Mouse (Mus musculus) embryonic facial prominence, embryonic 11.5 days (tissue): ENCODE results near the gene Sat2. TPM values are rescaled to one million over a fixed set of nuclear protein-coding genes. Genes with fewer than 3 reads are reported as not detected.

Experiments
- ATAC-seq: fragments of 200-750 bp; cut with Nextera tagmentation; replicated peaks from 2 replicates; pipeline ENCODE4 v1.8.0; 2017; ENCODE audit warnings: low read depth; ENCODE audit not compliant: insufficient number of reproducible peaks, low FRiP score, low TSS enrichment
- DNase-seq: peaks from one replicate; pipeline ENCODE4 v3.0.0-alpha.2; 2015; ENCODE audit warnings: low spot score
- H3K27ac ChIP-seq: fragments of 300-500 bp; sonication (generic); replicated peaks from 2 replicates; pipeline ENCODE4 v1.5.1; 2014; ENCODE audit warnings: mild to moderate bottlenecking, low read depth, low read length, control low read depth
- H3K27me3 ChIP-seq: fragments of 300-500 bp; sonication (generic); 2 replicates; pipeline ENCODE4 v1.6.1; 2014; ENCODE audit warnings: mild to moderate bottlenecking, low read length, moderate library complexity, mixed read lengths; ENCODE audit not compliant: control insufficient read depth, insufficient read depth
- H3K36me3 ChIP-seq: fragments of 300-500 bp; sonication (generic); replicated peaks from 2 replicates; pipeline ENCODE4 v1.6.1; 2014; ENCODE audit warnings: low read depth, mild to moderate bottlenecking, low read length, moderate library complexity, mixed read lengths; ENCODE audit not compliant: control insufficient read depth, insufficient read depth
- H3K4me1 ChIP-seq: fragments of 300-500 bp; sonication (generic); 2 replicates; pipeline ENCODE4 v1.6.1; 2014; ENCODE audit warnings: low read length, mixed read lengths; ENCODE audit not compliant: control insufficient read depth, insufficient read depth
- H3K4me2 ChIP-seq: fragments of 300-500 bp; sonication (generic); 2 replicates; pipeline ENCODE4 v1.6.1; 2014; ENCODE audit warnings: low read depth, mild to moderate bottlenecking, control low read depth, low read length, moderate library complexity
- H3K4me3 ChIP-seq: fragments of 300-500 bp; sonication (generic); 2 replicates; pipeline ENCODE4 v1.5.1; 2014; ENCODE audit warnings: low read depth, low read length, control low read depth
- H3K9ac ChIP-seq: fragments of 300-500 bp; sonication (generic); replicated peaks from 2 replicates; pipeline ENCODE4 v1.6.1; 2014; ENCODE audit warnings: mild to moderate bottlenecking, control low read depth, low read length
- H3K9me3 ChIP-seq: fragments of 300-500 bp; sonication (generic); replicated peaks from 2 replicates; pipeline ENCODE4 v1.6.1; 2016; ENCODE audit warnings: mild to moderate bottlenecking, low read length, inconsistent platforms, mixed read lengths; ENCODE audit not compliant: control insufficient read depth
- WGBS: fragments of 180-500 bp; shearing (Covaris S2); extraction: QIAGEN DNeasy Blood & Tissue Kit; methylation state at CpG from one replicate; pipeline ENCODE4 v1.1.7; 2014; 5-methylcytosine and 5-hydroxymethylcytosine counted together
- polyA plus RNA-seq: library from polyadenylated mRNA; unstranded; fragments of >200 nt; fragmentation: Nextera tagmentation; extraction: Ambion mirVana; gene quantifications from 2 replicates; pipeline ENCODE4 v1.2.1, GENCODE M21; 2014

Sat2 gene
- polyA plus RNA-seq, 1 experiment from 2014 or later, result 15.0 TPM

DNA sequence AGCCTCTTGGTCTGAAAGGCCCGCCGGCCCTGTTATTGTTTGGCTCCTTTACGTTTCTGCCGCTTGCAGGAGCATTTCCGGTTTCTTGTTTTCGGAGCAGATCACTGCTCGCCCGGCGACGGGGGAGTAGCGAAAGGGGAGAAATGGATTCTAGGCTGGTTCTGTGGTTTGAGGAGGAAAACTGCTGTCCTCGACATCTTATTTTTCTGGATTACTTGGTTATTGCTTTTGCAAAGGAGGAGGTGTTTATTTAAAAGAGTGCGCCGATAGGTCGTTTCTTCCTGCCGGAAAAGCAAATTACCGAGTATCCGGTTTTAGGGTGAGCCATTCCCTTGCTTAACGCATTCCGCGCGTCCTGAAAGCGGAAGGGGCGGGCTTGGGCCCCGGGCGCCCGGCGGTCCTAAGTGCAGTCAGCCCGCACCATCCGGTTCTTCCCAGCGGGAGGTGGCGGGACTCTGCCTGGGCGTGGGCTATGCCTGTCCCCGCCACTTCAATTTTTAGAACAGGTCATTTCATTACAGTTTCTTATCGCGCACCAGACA is 40.6 kb upstream of the Sat2 start:
- WGBS, result 0% methylated on average over 36 of the region's 36 CpGs

DNA sequence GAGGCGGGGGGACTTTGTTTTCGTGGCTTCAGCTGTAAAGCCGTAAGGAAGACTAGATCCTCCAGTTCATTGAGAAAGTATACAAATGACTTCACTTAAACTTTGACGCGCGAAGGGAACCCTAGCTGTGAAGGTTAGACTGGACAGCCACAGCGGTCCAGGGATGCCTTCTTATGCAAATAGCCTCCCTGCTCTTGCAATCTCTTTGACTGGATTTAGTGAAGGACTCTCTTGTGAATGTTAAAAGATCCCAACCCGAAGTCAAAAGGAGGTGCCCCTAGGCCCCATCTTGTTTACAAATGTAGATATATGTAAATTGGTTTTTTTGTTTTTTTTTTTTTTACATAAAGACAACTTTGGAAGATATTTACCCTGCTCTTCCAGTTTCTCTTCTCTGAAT is 40.0 kb upstream of the Sat2 start:
- peaks cover 7% of the 10 kb centered on the region for H3K4me1 ChIP-seq
- ATAC-seq (no peak), DNase-seq (peak; percentile 18)

More for the DNA sequence above, 40.6 kb upstream of the Sat2 start:
- ATAC-seq, result peak; percentile 74
- no peaks in the 10 kb centered on the region for H3K36me3 ChIP-seq
- H3K27me3 ChIP-seq, result no peaks in the 10 kb centered on the region
- H3K9me3 ChIP-seq, result no peaks in the 10 kb centered on the region
- peak overlapping the region; percentile 69 for H3K4me2 ChIP-seq
- H3K4me1 ChIP-seq, result peaks cover 7% of the 10 kb centered on the region
- H3K27ac ChIP-seq, result peak overlapping the region; percentile 80
- H3K4me3 ChIP-seq, result peak overlapping the region; percentile 65
- peak; percentile 98 for DNase-seq
- peak overlapping the region; percentile 84 for H3K9ac ChIP-seq

DNA sequence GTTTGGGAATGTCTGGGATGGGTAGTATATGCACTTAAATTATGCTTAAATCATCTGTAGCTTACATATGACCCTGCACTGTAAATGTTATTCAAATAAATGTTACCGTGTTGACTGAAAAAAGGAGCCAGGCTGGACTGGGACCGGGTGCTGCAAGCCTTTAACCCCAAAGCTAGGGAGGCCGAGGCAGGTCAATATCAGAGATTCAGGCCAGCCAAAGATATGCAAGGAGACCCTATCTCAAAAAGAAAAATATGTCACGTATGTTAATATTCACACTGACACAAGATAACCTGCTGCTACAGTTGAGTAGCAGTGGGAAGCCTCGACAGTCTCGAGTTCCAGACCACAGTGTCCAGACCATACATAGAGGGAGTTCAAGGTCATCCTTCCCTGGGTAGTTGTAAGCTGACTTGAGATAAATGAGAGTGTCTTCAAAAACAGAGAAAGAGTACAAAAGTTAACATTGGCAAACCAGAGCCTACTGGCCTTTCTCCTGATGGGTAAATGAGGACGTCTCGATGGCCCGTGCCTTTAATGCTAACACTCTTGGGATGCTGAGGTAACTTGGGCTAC is 39.5 kb upstream of the Sat2 start:
- H3K36me3 ChIP-seq, result no peaks in the 10 kb centered on the region
- DNase-seq, result no peak
- H3K27ac ChIP-seq, result no peak overlapping the region
- no peak overlapping the region for H3K9ac ChIP-seq
- no peaks in the 10 kb centered on the region for H3K9me3 ChIP-seq
- WGBS, result 64% methylated on average over 9 of the region's 9 CpGs
- peak overlapping the region; percentile 65 for H3K4me3 ChIP-seq
- no peaks in the 10 kb centered on the region for H3K27me3 ChIP-seq
- 0 out of 2 replicates have a peak overlapping the region, but pooled peaks have one; percentile 2 for H3K4me2 ChIP-seq
- no peak for ATAC-seq
- peaks cover 7% of the 10 kb centered on the region for H3K4me1 ChIP-seq

More for the DNA sequence above, 40.0 kb upstream of the Sat2 start:
- under 1% methylated on average over 8 of the region's 8 CpGs for WGBS
- H3K9me3 ChIP-seq, result no peaks in the 10 kb centered on the region
- H3K4me3 ChIP-seq, result peak overlapping the region; percentile 65
- H3K27me3 ChIP-seq, result no peaks in the 10 kb centered on the region
- peak overlapping the region; percentile 69 for H3K4me2 ChIP-seq
- H3K9ac ChIP-seq, result peak overlapping the region; percentile 84
- no peaks in the 10 kb centered on the region for H3K36me3 ChIP-seq
- 0 out of 2 replicates have a peak overlapping the region, but pooled peaks have one; percentile 9 for H3K27ac ChIP-seq

DNA sequence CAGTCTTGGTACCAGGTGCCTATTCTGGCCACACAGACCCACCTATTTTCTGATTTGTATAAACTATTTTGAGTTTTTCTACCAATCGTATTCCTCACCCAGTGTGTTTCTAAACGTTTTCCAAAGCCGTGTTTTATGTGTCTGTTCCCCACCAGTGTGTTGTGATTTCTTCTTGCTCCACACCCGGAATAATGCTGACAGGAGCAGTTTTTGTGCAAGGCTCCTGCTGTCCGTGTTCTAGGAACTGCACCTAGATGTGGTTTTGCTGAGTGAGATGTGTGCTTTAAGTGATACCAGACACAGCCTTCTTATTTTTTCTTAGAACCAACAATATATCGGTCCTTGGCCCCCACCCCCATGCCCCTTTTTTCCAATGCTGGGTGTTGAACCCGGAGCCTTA is 37.8 kb upstream of the Sat2 start:
- Histone ChIP-seq H3K9ac (no peak overlapping the region), H3K4me1 (no peaks in the 10 kb centered on the region), H3K4me3 (no peak overlapping the region), H3K27me3 (no peaks in the 10 kb centered on the region), H3K27ac (no peak overlapping the region), H3K36me3 (peaks cover 4% of the 10 kb centered on the region), H3K4me2 (no peak overlapping the region), H3K9me3 (no peaks in the 10 kb centered on the region)
- no peak for ATAC-seq
- no peak for DNase-seq
- 90% methylated on average over 7 of the region's 7 CpGs for WGBS

DNA sequence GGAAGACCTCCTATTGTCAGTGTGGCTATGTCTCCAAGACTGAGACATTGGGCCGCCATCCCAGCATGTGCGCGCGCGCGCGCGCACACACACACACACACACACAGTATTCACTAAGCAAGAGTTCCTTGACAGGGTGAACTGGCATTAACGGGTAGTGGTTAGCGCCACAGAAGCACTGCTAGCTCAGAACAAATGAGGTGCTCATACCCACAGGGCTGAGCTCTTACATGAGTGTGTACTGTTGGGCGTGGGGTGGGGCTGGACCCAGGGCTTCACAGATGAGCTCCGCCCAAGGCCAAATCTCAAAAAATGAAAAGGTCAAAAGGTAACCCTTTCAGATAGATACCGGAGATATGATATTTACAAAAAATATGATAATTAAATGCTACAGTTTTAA is 36.9 kb upstream of the Sat2 start:
- H3K27me3 ChIP-seq, result no peaks in the 10 kb centered on the region
- peaks cover 9% of the 10 kb centered on the region for H3K36me3 ChIP-seq
- no peaks in the 10 kb centered on the region for H3K9me3 ChIP-seq
- no peak overlapping the region for H3K4me2 ChIP-seq
- H3K9ac ChIP-seq, result no peak overlapping the region
- DNase-seq, result no peak
- no peak for ATAC-seq
- H3K4me3 ChIP-seq, result no peak overlapping the region
- WGBS, result 96% methylated on average over 13 of the region's 13 CpGs
- no peaks in the 10 kb centered on the region for H3K4me1 ChIP-seq
- H3K27ac ChIP-seq, result no peak overlapping the region

DNA sequence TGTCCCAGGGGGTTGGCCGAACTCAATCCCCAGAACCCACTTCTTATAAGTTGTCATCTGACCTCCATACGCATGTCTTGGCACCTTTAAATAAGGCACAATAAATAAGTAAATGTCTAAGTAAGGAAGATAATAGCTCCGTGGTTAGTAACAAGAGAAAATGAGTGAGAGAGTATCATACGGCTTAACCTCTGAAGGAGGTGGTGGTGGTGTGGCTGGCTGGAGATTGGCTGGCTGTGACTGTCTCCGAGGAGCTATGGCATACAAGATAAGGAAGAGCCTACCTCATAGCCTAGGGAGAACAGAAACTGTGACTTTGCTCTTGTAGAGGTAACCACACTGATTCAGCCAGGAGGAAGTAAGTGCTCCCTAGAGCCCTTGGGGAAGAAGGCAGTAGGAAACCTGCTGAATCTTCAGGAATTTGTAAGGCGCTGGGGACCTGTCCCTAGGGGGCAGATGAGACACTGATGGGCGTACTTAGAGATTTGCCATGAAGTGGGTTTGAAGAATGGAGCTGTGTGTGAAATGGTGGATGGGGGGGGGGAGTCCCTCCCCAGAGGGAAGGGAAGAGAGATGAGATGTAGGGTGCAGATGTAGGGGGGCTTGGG is 36.0 kb upstream of the Sat2 start:
- no peak for ATAC-seq
- Histone ChIP-seq H3K4me3 (no peak overlapping the region), H3K27me3 (no peaks in the 10 kb centered on the region), H3K36me3 (peaks cover 10% of the 10 kb centered on the region), H3K27ac (no peak overlapping the region), H3K4me2 (no peak overlapping the region), H3K4me1 (no peaks in the 10 kb centered on the region), H3K9me3 (no peaks in the 10 kb centered on the region), H3K9ac (no peak overlapping the region)
- no peak for DNase-seq
- 80% methylated on average over 7 of the region's 7 CpGs for WGBS

DNA sequence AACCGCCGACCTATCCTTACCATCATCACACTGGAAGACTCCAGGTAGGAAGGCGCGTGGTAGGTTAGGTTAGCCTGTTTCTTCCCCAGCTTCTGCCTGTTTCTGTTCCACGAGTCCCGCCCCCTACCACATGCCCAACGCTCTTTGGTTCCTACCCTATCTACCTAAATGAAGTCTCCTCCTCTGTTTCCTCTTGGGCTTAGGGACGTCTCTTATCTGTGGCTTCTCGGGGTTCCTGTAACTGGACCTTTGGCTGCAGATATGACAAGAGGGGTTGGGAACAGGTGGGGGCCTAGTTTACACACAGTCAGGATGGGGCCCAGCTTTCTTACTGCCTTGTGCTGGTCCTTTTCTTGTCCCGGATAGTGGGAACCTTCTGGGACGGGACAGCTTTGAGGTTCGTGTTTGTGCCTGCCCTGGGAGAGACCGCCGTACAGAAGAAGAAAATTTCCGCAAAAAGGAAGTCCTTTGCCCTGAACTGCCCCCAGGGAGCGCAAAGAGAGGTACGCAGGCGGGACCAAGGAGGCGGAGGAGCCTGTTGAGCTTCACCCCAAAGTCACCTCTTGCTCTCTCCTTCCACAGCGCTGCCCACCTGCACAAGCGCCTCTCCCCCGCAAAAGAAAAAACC is 32.5 kb upstream of the Sat2 start:
- Histone ChIP-seq H3K4me2 (no peak overlapping the region), H3K4me1 (no peaks in the 10 kb centered on the region), H3K27ac (no peak overlapping the region), H3K27me3 (no peaks in the 10 kb centered on the region), H3K36me3 (peaks cover 16% of the 10 kb centered on the region), H3K9ac (no peak overlapping the region), H3K9me3 (no peaks in the 10 kb centered on the region), H3K4me3 (no peak overlapping the region)
- WGBS, result 91% methylated on average over 22 of the region's 22 CpGs
- DNase-seq, result no peak
- no peak for ATAC-seq

DNA sequence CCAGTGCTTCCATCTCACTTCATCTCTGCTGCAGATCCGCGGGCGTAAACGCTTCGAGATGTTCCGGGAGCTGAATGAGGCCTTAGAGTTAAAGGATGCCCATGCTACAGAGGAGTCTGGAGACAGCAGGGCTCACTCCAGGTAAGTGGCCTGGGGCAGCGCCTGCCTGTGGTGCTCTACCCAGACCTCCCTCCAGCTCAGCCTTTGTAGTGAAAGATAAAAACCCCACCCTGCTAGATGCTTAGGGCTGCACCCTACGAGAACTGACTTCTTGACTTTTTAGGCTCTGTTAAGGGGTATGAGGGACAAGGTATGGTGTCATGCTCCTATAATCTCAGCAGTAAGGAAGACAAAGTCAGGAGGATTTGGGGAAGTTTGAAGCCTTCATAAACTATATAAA is 31.2 kb upstream of the Sat2 start:
- H3K9ac ChIP-seq, result no peak overlapping the region
- no peak for ATAC-seq
- H3K4me2 ChIP-seq, result no peak overlapping the region
- H3K27me3 ChIP-seq, result no peaks in the 10 kb centered on the region
- WGBS, result 93% methylated on average over 8 of the region's 8 CpGs
- no peak for DNase-seq
- H3K4me3 ChIP-seq, result no peak overlapping the region
- H3K36me3 ChIP-seq, result peaks cover 16% of the 10 kb centered on the region
- H3K9me3 ChIP-seq, result no peaks in the 10 kb centered on the region
- H3K4me1 ChIP-seq, result no peaks in the 10 kb centered on the region
- H3K27ac ChIP-seq, result no peak overlapping the region
